Mouse (Mus musculus) liver, postnatal 0 days (tissue): ENCODE results near the gene Uqcc3. TPM values are rescaled to one million over a fixed set of nuclear protein-coding genes. Genes with fewer than 3 reads are reported as not detected.

Source experiments
- ATAC-seq: fragments of 200-750 bp; cut with Nextera tagmentation; 2 replicates; pipeline ENCODE4 v1.8.0; 2017; ENCODE audit warnings: mild to moderate bottlenecking, moderate library complexity
- DNase-seq: peaks from one replicate; pipeline ENCODE4 v3.0.0-alpha.2; 2016
- H3K27ac ChIP-seq: fragments of 300-500 bp; sonication (generic); 2 replicates; pipeline ENCODE4 v1.5.1; 2014; ENCODE audit warnings: antibody characterized with exemption, moderate library complexity, mild to moderate bottlenecking, low read depth
- H3K27me3 ChIP-seq: fragments of 300-500 bp; sonication (generic); 2 replicates; pipeline ENCODE4 v1.6.1; 2014; ENCODE audit warnings: low read length, control low read depth, mixed read lengths; ENCODE audit not compliant: insufficient read depth
- H3K36me3 ChIP-seq: fragments of 300-500 bp; sonication (generic); replicated peaks from 2 replicates; pipeline ENCODE4 v1.6.1; 2014; ENCODE audit warnings: mild to moderate bottlenecking, control low read depth, low read length, moderate library complexity, mixed read lengths; ENCODE audit not compliant: insufficient read depth
- H3K4me1 ChIP-seq: fragments of 300-500 bp; sonication (generic); 2 replicates; pipeline ENCODE4 v1.6.1; 2014; ENCODE audit warnings: antibody characterized with exemption, mild to moderate bottlenecking, control low read depth; ENCODE audit not compliant: insufficient read depth
- H3K4me2 ChIP-seq: fragments of 300-500 bp; sonication (generic); 2 replicates; pipeline ENCODE4 v1.6.1; 2014; ENCODE audit warnings: low read depth, mild to moderate bottlenecking, low read length, moderate library complexity, mixed read lengths
- H3K4me3 ChIP-seq: fragments of 300-500 bp; sonication (generic); 2 replicates; pipeline ENCODE4 v1.5.1; 2014; ENCODE audit warnings: low read depth, low read length
- H3K9ac ChIP-seq: fragments of 300-500 bp; sonication (generic); replicated peaks from 2 replicates; pipeline ENCODE4 v1.6.1; 2014; ENCODE audit warnings: mild to moderate bottlenecking, moderate library complexity
- H3K9me3 ChIP-seq: fragments of 300-500 bp; sonication (generic); 2 replicates; pipeline ENCODE4 v1.6.1; 2016; ENCODE audit warnings: mild to moderate bottlenecking, control low read depth, low read length, mixed read lengths
- CTCF ChIP-seq: sonication (generic); IDR thresholded peaks from 2 replicates; pipeline ENCODE4 v1.5.1; 2016; ENCODE audit warnings: antibody characterized with exemption, low read depth
- EP300 ChIP-seq: IDR thresholded peaks from 2 replicates; pipeline ENCODE4 v1.6.1; 2016; ENCODE audit warnings: antibody characterized with exemption, low read depth, mild to moderate bottlenecking
- WGBS: fragments of 180-500 bp; shearing (Covaris S2); extraction: QIAGEN DNeasy Blood & Tissue Kit; methylation state at CpG from one replicate; pipeline ENCODE4 v1.1.7; 2014; ENCODE audit not compliant: insufficient replicate concordance; 5-methylcytosine and 5-hydroxymethylcytosine counted together
- polyA plus RNA-seq: library from polyadenylated mRNA; unstranded; fragments of >200 nt; fragmentation: Nextera tagmentation; extraction: Ambion mirVana; gene quantifications from 2 replicates; pipeline ENCODE4 v1.2.1, GENCODE M21; 2015

Uqcc3 gene
- polyA plus RNA-seq, 1 experiment from 2014 or later, result 48.6 TPM

DNA sequence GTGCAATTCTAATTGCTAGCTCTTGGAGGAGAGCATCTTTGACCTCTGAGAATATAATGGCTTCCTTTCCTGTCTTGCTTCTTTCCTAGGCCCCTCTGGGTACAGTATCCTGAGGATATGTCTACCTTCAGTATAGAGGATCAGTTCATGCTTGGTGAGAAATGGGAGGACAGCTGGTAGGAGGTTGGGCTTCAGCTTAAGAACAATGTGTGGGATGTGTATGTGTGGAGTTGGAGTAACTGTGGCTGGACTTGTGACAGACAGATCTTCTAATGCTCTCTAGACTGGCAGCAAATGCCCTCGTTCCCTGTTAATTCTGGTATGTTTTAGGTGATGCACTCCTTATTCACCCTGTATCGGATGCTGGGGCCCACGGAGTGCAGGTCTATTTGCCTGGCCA, 33.5 kb upstream of the Uqcc3 start:
- TF ChIP-seq EP300, result no peak
- TF ChIP-seq CTCF, result no peak
- H3K4me1 ChIP-seq, result no peaks in the 10 kb centered on the region
- H3K4me2 ChIP-seq, result no peak overlapping the region
- H3K27ac ChIP-seq, result no peak overlapping the region
- peaks cover 71% of the 10 kb centered on the region for H3K36me3 ChIP-seq
- no peak for ATAC-seq
- no peak for DNase-seq
- no peaks in the 10 kb centered on the region for H3K9me3 ChIP-seq
- no peak overlapping the region for H3K9ac ChIP-seq
- WGBS, result 94% methylated on average over 3 of the region's 3 CpGs
- H3K27me3 ChIP-seq, result no peaks in the 10 kb centered on the region
- no peak overlapping the region for H3K4me3 ChIP-seq

DNA sequence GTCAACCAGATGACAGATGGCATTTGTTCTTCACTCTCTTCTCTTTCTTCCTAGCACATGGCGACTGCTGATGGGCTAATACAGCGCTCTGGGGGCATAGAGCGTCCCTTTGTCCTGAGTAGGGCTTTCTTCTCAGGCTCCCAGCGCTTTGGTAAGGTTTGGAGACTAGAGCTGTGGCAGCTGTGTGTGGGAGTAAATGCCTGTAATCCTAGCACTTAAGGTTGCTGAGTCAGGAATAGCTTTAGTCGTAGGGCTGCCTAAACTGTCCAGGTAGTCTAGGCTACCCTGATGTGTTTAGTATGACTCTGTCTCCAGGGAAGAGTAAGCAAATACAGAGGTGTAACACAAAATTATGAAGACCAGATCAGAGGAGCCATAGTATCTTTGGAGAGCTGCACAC, 31.1 kb upstream of the Uqcc3 start:
- H3K36me3 ChIP-seq, result peaks cover 95% of the 10 kb centered on the region
- no peaks in the 10 kb centered on the region for H3K27me3 ChIP-seq
- WGBS, result 92% methylated on average over 5 of the region's 5 CpGs
- ATAC-seq (no peak), DNase-seq (no peak)
- H3K9ac ChIP-seq, result no peak overlapping the region
- no peak overlapping the region for H3K4me2 ChIP-seq
- H3K4me1 ChIP-seq, result no peaks in the 10 kb centered on the region
- no peak overlapping the region for H3K27ac ChIP-seq
- TF ChIP-seq EP300, result no peak
- no peak for TF ChIP-seq CTCF
- H3K9me3 ChIP-seq, result no peaks in the 10 kb centered on the region
- no peak overlapping the region for H3K4me3 ChIP-seq

DNA sequence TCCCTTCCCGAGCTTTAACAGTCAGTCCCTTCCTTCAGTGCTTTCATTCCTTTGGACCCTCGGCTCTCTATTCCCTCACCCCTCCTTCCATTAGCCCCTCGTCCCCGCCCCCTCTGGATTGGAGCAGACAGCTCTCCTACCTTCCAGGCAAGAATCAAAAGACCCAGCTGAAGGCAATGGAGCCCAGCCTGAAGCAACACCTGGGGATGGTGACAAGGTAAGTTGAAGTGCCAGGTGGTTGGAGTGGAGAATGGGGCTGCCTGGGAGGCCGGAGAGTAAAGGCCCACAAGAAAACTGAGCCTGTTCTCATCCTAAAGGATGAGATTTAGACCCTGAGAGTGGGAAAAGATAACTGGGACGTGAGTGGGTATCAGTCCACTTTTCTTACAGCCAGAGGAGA, 27.8 kb upstream of the Uqcc3 start:
- TF ChIP-seq EP300 (no peak), CTCF (no peak)
- Histone ChIP-seq H3K27me3 (no peaks in the 10 kb centered on the region), H3K4me3 (no peak overlapping the region), H3K9ac (no peak overlapping the region), H3K27ac (no peak overlapping the region), H3K36me3 (peaks cover 94% of the 10 kb centered on the region), H3K9me3 (no peaks in the 10 kb centered on the region), H3K4me1 (no peaks in the 10 kb centered on the region), H3K4me2 (no peak overlapping the region)
- no peak for ATAC-seq
- WGBS, result 89% methylated on average over 6 of the region's 6 CpGs
- no peak for DNase-seq

DNA sequence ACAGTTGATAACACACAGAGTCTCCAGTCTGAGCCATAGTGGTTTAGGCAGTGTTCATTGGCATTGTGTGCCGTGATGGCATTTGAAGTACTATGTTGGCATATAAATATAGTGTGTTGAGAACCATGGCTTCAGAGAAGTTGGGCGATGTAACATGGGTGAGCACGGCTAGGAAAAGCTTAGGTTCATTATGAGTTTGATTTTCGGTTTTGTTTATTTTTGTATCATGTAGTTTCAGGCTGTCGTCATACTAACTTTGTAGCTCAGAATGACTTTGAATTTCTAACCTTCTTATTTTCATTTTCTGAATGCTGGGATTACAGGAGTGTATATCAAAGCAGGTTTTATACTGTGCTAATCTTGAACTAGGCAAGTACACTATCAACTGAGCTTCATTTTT, 22.7 kb upstream of the Uqcc3 start:
- 90% methylated on average over 5 of the region's 5 CpGs for WGBS
- no peak for DNase-seq

DNA sequence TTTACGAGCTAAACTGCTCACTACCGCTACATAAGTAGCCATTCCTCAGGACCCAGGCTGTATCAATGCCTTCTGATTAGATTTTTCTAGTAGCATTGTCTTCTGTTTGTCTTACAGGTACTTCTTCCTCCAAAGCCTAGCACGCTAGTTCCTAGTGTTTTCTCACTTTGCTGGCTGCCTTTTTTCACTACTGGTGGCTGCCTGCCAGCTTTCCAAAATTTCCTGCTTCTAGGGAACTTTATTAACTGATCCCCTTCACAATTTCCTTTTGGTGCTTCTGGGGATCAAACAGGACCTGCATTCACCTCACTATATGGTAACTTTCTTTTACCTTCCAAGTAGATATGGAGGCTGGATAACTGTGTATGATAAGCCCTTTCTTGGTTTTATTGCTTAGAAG, 18.4 kb upstream of the Uqcc3 start:
- H3K27ac ChIP-seq, result no peak overlapping the region; the same call in 1 of the 2 replicates
- peak overlapping the region; percentile 98 for H3K4me3 ChIP-seq
- H3K4me2 ChIP-seq, result peak overlapping the region; percentile 94
- no peak for DNase-seq
- TF ChIP-seq CTCF (no peak), EP300 (no peak)
- peaks cover 35% of the 10 kb centered on the region for H3K4me1 ChIP-seq
- H3K27me3 ChIP-seq, result no peaks in the 10 kb centered on the region
- H3K9me3 ChIP-seq, result no peaks in the 10 kb centered on the region
- 25% methylated on average over 3 of the region's 3 CpGs for WGBS
- no peak for ATAC-seq
- peaks cover 20% of the 10 kb centered on the region for H3K36me3 ChIP-seq
- H3K9ac ChIP-seq, result peak overlapping the region; percentile 97

More for the DNA sequence above, 22.7 kb upstream of the Uqcc3 start:
- H3K4me3 ChIP-seq, result no peak overlapping the region
- no peak for ATAC-seq
- H3K9ac ChIP-seq, result no peak overlapping the region
- H3K27ac ChIP-seq, result no peak overlapping the region
- no peaks in the 10 kb centered on the region for H3K9me3 ChIP-seq
- H3K36me3 ChIP-seq, result peaks cover 54% of the 10 kb centered on the region
- no peaks in the 10 kb centered on the region for H3K27me3 ChIP-seq
- H3K4me1 ChIP-seq, result peaks cover 20% of the 10 kb centered on the region
- no peak for TF ChIP-seq CTCF
- no peak overlapping the region for H3K4me2 ChIP-seq

DNA sequence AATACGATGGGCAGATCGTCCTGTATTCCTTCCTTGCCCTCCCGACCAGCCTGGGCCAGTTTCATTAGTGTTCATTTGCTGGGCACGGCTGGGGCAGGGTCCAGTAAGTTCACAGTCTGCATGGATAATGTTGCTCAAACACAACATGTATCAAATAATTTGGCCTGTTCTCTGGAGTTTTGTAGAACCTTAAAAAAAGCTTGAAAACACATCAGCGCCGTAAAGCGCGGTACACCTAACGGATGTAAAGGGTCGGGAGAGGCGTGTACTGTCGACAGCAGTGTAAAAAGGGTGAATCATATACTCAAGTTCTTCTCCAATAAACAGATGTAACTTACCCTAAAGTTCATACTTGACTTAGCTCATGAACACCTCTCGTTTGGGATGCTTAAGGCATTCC, 17.9 kb upstream of the Uqcc3 start:
- Histone ChIP-seq H3K36me3 (peaks cover 17% of the 10 kb centered on the region), H3K9ac (peak overlapping the region; percentile 97), H3K9me3 (no peaks in the 10 kb centered on the region), H3K4me2 (peak overlapping the region; percentile 94), H3K27me3 (no peaks in the 10 kb centered on the region), H3K4me3 (peak overlapping the region; percentile 98), H3K27ac (peak overlapping the region; percentile 97), H3K4me1 (peaks cover 40% of the 10 kb centered on the region)
- no peak for DNase-seq
- no peak for ATAC-seq
- WGBS, result 3% methylated on average over 13 of the region's 13 CpGs
- no peak for TF ChIP-seq EP300
- TF ChIP-seq CTCF, result no peak
